Mouse (Mus musculus): ENCODE measurements around the gene Fgfbp1. TPM values are rescaled to one million over a fixed set of nuclear protein-coding genes. Genes with fewer than 3 reads are reported as not detected.

Gene Fgfbp1
- polyA plus RNA-seq (2017; shearing (Covaris generic)), result 0.16 TPM

GRCm38 (mm10) chr5:43981620-43982019 lies at the start of gene Fgfbp1:
Fgfbp1 (minus strand) TSS chr5:43981779.

Other genes starting within 250 kb of the Fgfbp1 start
- gene Bst1, start 162.9 kb downstream of the Fgfbp1 start, polyA plus RNA-seq (2017; shearing (Covaris generic)), result 0.29 TPM
- gene Fbxl5, start 160.1 kb downstream of the Fgfbp1 start, polyA plus RNA-seq (2017; shearing (Covaris generic)), result 72.0 TPM
- 33.7 TPM for gene Cd38, start 113.2 kb downstream of the Fgfbp1 start, polyA plus RNA-seq (2017; shearing (Covaris generic))
- gene Gm7879, start 68.6 kb downstream of the Fgfbp1 start, polyA plus RNA-seq (2017; shearing (Covaris generic)), result 0.51 TPM
- gene Prom1, start 120.3 kb upstream of the Fgfbp1 start, polyA plus RNA-seq (2017; shearing (Covaris generic)), result 0.56 TPM
- gene Tapt1, start 244.8 kb upstream of the Fgfbp1 start, polyA plus RNA-seq (2017; shearing (Covaris generic)), result 7.6 TPM